Mouse (Mus musculus): ENCODE data around the gene Gm14327. TPM values are rescaled to one million over a fixed set of nuclear protein-coding genes. Genes with fewer than 3 reads are reported as not detected.
"Not testable (repeated sequence)": the region's sequence is repeated elsewhere in the genome, so short reads cannot be mapped to it uniquely, and the experiment has no call there.

The Gm14327 gene
- 3.7 TPM in 2 replicates for polyA plus RNA-seq (2015; fragmentation: Nextera tagmentation; extraction: Ambion mirVana)

DNA sequence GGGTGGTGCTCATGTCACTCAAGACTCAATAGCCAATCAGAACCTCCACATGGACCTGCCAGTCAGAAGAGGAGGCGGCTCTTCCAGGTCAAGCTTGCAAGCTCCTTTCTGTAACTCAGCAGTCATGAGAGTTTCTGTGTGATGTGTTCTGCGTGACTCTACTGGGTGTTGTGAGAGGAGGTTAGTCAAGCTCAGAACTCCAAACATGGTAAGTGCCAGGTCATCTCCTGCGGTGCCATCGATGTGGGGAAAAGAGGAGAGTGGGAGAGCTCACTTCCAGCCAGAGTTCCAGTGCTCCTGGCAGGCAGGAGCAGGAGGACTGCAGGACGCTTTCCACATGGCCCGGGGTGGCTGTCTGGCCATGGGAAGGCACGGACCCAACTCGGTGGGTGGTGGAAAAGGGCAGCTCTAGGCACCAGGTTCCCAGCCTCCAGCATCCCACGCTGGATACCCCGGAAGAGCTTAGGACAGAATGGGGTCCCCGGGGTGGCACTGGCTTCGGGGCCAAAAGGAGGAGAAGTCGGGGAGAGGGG, at the start of gene Gm14327:
Gene Gm14327, plus strand, starts transcription at position 51 of the 533 bp plus-strand sequence.
- not testable (repeated sequence) for ATAC-seq (ENCODE audit: low FRiP score, low read depth); H3K27me3 ChIP-seq; H3K36me3 ChIP-seq; H3K4me1 ChIP-seq; H3K27ac ChIP-seq; H3K9me3 ChIP-seq; H3K9ac ChIP-seq
- WGBS: 50% methylated on average over 9 of the region's 13 CpGs
- peak within 1 kb of the TSS; percentile 28 for H3K4me2 ChIP-seq (replicated peaks)
- peak within 1 kb of the TSS; percentile 30 for H3K4me3 ChIP-seq

- not testable (repeated sequence) for H3K9me3 ChIP-seq
Observed at GRCm38 (mm10) chr2:177862254-177862653, 34.6 kb upstream of the Gm14327 start.

GRCm38 (mm10) chr2:177887743-177888142, 9.2 kb upstream of the Gm14327 start:
- 88% methylated on average over 14 of the region's 14 CpGs for WGBS
- H3K4me1 ChIP-seq; H3K4me3 ChIP-seq; H3K4me2 ChIP-seq (replicated peaks); H3K36me3 ChIP-seq; H3K9ac ChIP-seq; H3K27me3 ChIP-seq; H3K27ac ChIP-seq; ATAC-seq (ENCODE audit: low FRiP score, low read depth); H3K9me3 ChIP-seq: not testable (repeated sequence)

More at GRCm38 (mm10) chr2:177862254-177862653, 34.6 kb upstream of the Gm14327 start:
- not testable (repeated sequence) for H3K36me3 ChIP-seq; H3K27ac ChIP-seq; H3K27me3 ChIP-seq; H3K4me1 ChIP-seq; ATAC-seq (ENCODE audit: low FRiP score, low read depth); H3K4me3 ChIP-seq; H3K9ac ChIP-seq; H3K4me2 ChIP-seq (replicated peaks)
- 87% methylated on average over 2 of the region's 2 CpGs for WGBS

- H3K27ac ChIP-seq; H3K9me3 ChIP-seq; H3K4me2 ChIP-seq (replicated peaks); ATAC-seq (ENCODE audit: low FRiP score, low read depth); H3K4me1 ChIP-seq; H3K36me3 ChIP-seq; H3K27me3 ChIP-seq; H3K9ac ChIP-seq; H3K4me3 ChIP-seq: not testable (repeated sequence)
- WGBS: 65% methylated on average over 2 of the region's 3 CpGs
Observed at GRCm38 (mm10) chr2:177898171-177898570, 1.3 kb downstream of the Gm14327 start.

DNA sequence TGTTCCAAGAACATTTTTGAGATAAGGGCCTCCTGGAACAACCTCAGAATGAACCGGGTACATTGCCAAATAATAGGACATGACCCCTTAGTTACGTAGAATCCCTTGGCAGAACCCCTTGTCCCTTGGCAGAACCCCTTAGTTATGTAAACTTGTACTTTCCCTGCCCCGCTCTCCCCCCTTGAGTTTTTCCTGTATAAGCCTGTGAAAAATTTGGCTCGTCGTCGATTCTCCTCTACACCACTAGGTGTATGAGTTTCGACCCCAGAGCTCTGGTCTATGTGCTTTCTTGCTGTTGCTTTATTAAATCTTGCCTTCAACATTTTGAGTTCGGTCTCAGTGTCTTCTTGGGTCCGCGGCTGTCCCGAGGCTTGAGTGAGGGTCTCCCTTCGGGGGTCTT, 6.4 kb downstream of the Gm14327 start:
- not testable (repeated sequence) for H3K9me3 ChIP-seq; H3K36me3 ChIP-seq; H3K9ac ChIP-seq; H3K27me3 ChIP-seq; H3K4me1 ChIP-seq; ATAC-seq (ENCODE audit: low FRiP score, low read depth); H3K4me3 ChIP-seq; H3K27ac ChIP-seq; H3K4me2 ChIP-seq (replicated peaks)
- no CpG with 5 or more reads among the region's 12 CpGs for WGBS

DNA sequence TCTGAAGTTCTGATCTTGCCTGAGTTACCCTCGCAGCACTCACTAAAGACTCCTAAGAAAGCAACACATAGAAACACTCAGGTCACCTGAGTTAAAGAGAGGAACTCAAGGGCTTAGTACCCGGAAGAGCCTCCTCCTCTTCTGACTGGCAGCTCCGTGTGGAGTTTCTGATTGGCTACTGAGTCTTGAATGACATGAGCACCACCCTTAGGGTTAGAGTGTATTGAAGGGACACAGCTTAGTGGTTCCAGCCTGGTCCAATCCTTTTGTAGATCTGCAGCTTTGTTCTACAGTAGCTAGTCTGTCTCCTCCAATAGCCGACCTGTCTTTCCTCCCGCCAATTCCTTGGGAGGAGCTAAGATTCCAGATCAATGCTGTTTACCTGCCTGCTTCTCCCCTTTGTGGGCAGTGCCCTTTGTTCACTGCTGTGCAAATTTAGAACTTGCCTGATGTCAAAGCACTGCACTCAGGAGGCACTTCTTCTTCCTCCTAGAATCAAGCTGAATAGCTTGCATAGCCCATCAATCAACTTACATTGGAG, 28.7 kb downstream of the Gm14327 start, which contains the start of gene Zfp972:
Gene Zfp972, minus strand, starts transcription at position 51 of the 541 bp plus-strand sequence.
- not testable (repeated sequence) for ATAC-seq (ENCODE audit: low FRiP score, low read depth)
- WGBS: 69% methylated on average over 4 of the region's 5 CpGs

More for the DNA sequence above, 28.7 kb downstream of the Gm14327 start, which contains the start of gene Zfp972:
- H3K27me3 ChIP-seq; H3K27ac ChIP-seq; H3K9ac ChIP-seq; H3K9me3 ChIP-seq; H3K36me3 ChIP-seq; H3K4me2 ChIP-seq (replicated peaks); H3K4me1 ChIP-seq; H3K4me3 ChIP-seq: not testable (repeated sequence)

Other genes starting within 250 kb of the Gm14327 start
- 9.6 and 9.8 TPM in 2 replicates for gene Gm14322, start 137.8 kb upstream of the Gm14327 start, polyA plus RNA-seq (2015; fragmentation: Nextera tagmentation; extraction: Ambion mirVana)
- gene Gm14325, start 56.8 kb upstream of the Gm14327 start, polyA plus RNA-seq (2015; fragmentation: Nextera tagmentation; extraction: Ambion mirVana): 37.7 and 44.1 TPM in 2 replicates
- 0.56 and 0.59 TPM in 2 replicates for gene Zfp972, start 28.5 kb downstream of the Gm14327 start, polyA plus RNA-seq (2015; fragmentation: Nextera tagmentation; extraction: Ambion mirVana)
- 19.0 and 20.5 TPM in 2 replicates for gene Gm14326, start 60.2 kb downstream of the Gm14327 start, polyA plus RNA-seq (2015; fragmentation: Nextera tagmentation; extraction: Ambion mirVana)
- 10.7 and 11.2 TPM in 2 replicates for gene Zfp971, start 126.2 kb downstream of the Gm14327 start, polyA plus RNA-seq (2015; fragmentation: Nextera tagmentation; extraction: Ambion mirVana)
- gene Zfp931, start 181.4 kb downstream of the Gm14327 start, polyA plus RNA-seq (2015; fragmentation: Nextera tagmentation; extraction: Ambion mirVana): 16.9 and 18.6 TPM in 2 replicates
- 1.2 TPM in 2 replicates for gene Phactr3, start 221.9 kb downstream of the Gm14327 start, polyA plus RNA-seq (2015; fragmentation: Nextera tagmentation; extraction: Ambion mirVana)

All from limb, embryonic 13.5 days (tissue).